Mouse (Mus musculus) testis, adult 2 months (tissue): ENCODE data around the gene Gm5294.

Source experiments
- CTCF ChIP-seq: fragments of 200-500 bp; IDR thresholded peaks from 2 replicates; pipeline ENCODE4 v1.5.1; 2012; ENCODE audit warnings: low read depth, mild to moderate bottlenecking, inconsistent platforms, low read length, moderate library complexity; ENCODE audit not compliant: control insufficient read depth, insufficient read depth, insufficient replicate concordance
- POLR2A ChIP-seq: fragments of 200-500 bp; IDR thresholded peaks from 2 replicates; pipeline ENCODE4 v1.6.1; 2012; ENCODE audit warnings: low read depth, mild to moderate bottlenecking, inconsistent platforms, low read length, moderate library complexity; ENCODE audit not compliant: control insufficient read depth

GRCm38 (mm10) chr5:138864166-138864565, 44.3 kb downstream of the Gm5294 start:
- no peak for TF ChIP-seq CTCF
- no peak for TF ChIP-seq POLR2A
